Mouse (Mus musculus) E14TG2a.4 (cell line): ENCODE results near the gene Pold1.

Experiments used
- CTCF ChIP-seq: conservative IDR thresholded peaks from 2 replicates; pipeline ENCODE4 v1.5.1; 2014; ENCODE audit warnings: low read length
- NANOG ChIP-seq: IDR thresholded peaks from 2 replicates; pipeline ENCODE4 v1.6.1; 2014; ENCODE audit warnings: borderline replicate concordance, low read length, mixed read lengths

GRCm38 (mm10) chr7:44565414-44565813, 16.8 kb upstream of the Pold1 start:
- no peak for TF ChIP-seq CTCF
- TF ChIP-seq NANOG, result no peak
